Mouse (Mus musculus): ENCODE data around the gene Prrx2.

DNA sequence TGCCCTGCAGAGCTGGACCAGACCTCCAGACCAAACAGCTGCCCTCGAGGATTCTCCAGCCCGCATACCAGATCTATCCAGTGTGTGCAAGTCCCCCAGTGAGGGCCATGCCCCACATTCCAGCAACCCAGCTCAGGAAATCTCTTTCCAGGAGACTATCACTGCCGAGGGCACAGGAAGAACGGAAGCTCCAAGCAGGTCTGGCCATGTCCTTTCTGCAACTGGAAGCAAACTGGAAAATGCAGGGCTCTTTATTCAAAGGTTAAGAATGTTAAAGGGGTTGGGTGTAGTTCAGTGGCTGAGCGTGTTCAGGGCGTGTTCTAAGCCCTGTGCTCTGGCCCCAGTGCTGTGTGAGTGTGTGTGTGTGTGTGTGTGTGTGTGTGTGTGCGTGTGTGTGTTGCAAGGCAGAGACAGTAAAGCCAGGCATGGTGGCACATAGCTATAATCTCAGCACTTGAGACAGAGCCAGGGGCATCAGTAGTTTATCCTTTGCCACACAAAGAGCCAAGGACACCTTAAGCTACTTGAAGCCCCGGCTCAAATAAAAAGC, 84.1 kb downstream of the Prrx2 start:
- TF ChIP-seq CTCF (IDR thresholded peaks at IDR 0.05; ENCODE audit: borderline replicate concordance, control insufficient read depth, extremely low read depth, insufficient read depth, low read length, poor library complexity) (no peak), POLR2A (IDR thresholded peaks at IDR 0.05; ENCODE audit: control insufficient read depth, extremely low read depth, insufficient read depth, low read length, poor library complexity) (no peak)

Data from thymus, adult 2 months (tissue).